In genomic region chr12:109424753-109425332, GRCm38 (mm10) we compare ENCODE assay signal across 9 mouse cellular contexts. TPM values are rescaled to one million over a fixed set of nuclear protein-coding genes. Genes with fewer than 3 reads are reported as not detected.
DNase-seq lines count a peak whose midpoint lies in the region; ATAC-seq and TF ChIP-seq lines count a peak whose summit lies in the region.
"Had no signal": no experiment of that assay in that cellular context is flagged by ENCODE, and none has a peak within 500 bp of the region (broad histone marks: within the 10 kb centered on the region; RNA-seq: fewer than 3 reads in every experiment).

No protein-coding gene starts in this region.

- no peak for TF ChIP-seq EP300 in ES-Bruce4 (IDR thresholded peaks at IDR 0.05; ENCODE audit: insufficient read depth, low read depth, low read length)

- peak; percentile 20; the same call in 1 of the 2 replicates for ATAC-seq in forebrain, embryonic 16.5 days
- peak; percentile 38; the same call in 1 of the 2 replicates for ATAC-seq in midbrain, embryonic 11.5 days (ENCODE audit: low FRiP score)
- ATAC-seq in erythroblast, adult 5-6 weeks (replicated peaks; ENCODE audit: low FRiP score, poor library complexity, severe bottlenecking) = no peak

- peak overlapping the region; percentile 10; the same call in 1 of the 2 replicates for H3K4me3 ChIP-seq in ES-Bruce4 (ENCODE audit: low read depth, low read length)
- H3K4me3 ChIP-seq in forebrain, embryonic 16.5 days (replicated peaks; ENCODE audit: low read length) = no peak overlapping the region
- no peak overlapping the region for H3K4me3 ChIP-seq in midbrain, embryonic 11.5 days (ENCODE audit: low read depth, low read length)
- H3K4me3 ChIP-seq in cerebellum, adult 2 months (replicated peaks; ENCODE audit: insufficient read depth, low read depth, low read length) = no peak overlapping the region

- H3K4me1 ChIP-seq in ES-Bruce4 (ENCODE audit: control insufficient read depth, insufficient read depth, low read length) = no peaks in the 10 kb centered on the region
- peaks cover 6% of the 10 kb centered on the region; the same call in 1 of the 2 replicates for H3K4me1 ChIP-seq in forebrain, embryonic 16.5 days (replicated peaks; ENCODE audit: control insufficient read depth, insufficient read depth, low read length)
- peaks cover 8% of the 10 kb centered on the region for H3K4me1 ChIP-seq in midbrain, embryonic 11.5 days (ENCODE audit: control insufficient read depth, insufficient read depth, low read length)
- no peaks in the 10 kb centered on the region for H3K4me1 ChIP-seq in cerebellum, adult 2 months (ENCODE audit: control insufficient read depth, insufficient read depth, low read length)

- H3K36me3 ChIP-seq in ES-Bruce4 (ENCODE audit: control insufficient read depth, insufficient read depth, low read length, poor library complexity, severe bottlenecking) = no peaks in the 10 kb centered on the region
- no peaks in the 10 kb centered on the region for H3K36me3 ChIP-seq in forebrain, embryonic 16.5 days (ENCODE audit: control insufficient read depth, insufficient read depth)
- no peaks in the 10 kb centered on the region for H3K36me3 ChIP-seq in midbrain, embryonic 11.5 days (ENCODE audit: control insufficient read depth, insufficient read depth, low read length)

- no peaks in the 10 kb centered on the region for H3K27me3 ChIP-seq in ES-Bruce4 (ENCODE audit: control insufficient read depth, insufficient read depth, low read length, poor library complexity, severe bottlenecking)
- H3K27me3 ChIP-seq in forebrain, embryonic 16.5 days (replicated peaks; ENCODE audit: control insufficient read depth, insufficient read depth, low read length) = no peaks in the 10 kb centered on the region
- no peaks in the 10 kb centered on the region; the same call in 1 of the 2 replicates for H3K27me3 ChIP-seq in midbrain, embryonic 11.5 days (ENCODE audit: control insufficient read depth, insufficient read depth, low read length)
- H3K27me3 ChIP-seq in cerebellum, adult 2 months (ENCODE audit: control insufficient read depth, insufficient read depth, low read length) = no peaks in the 10 kb centered on the region

- H3K27ac ChIP-seq in ES-Bruce4 (ENCODE audit: insufficient read depth, low read length) = no peak overlapping the region
- H3K27ac ChIP-seq in forebrain, embryonic 16.5 days (ENCODE audit: low read length) = no peak overlapping the region
- H3K27ac ChIP-seq in midbrain, embryonic 11.5 days (ENCODE audit: low read depth, low read length) = no peak overlapping the region
- no peak overlapping the region for H3K27ac ChIP-seq in cerebellum, adult 2 months (ENCODE audit: insufficient read depth, low read length)
- H3K27ac ChIP-seq: liver, embryonic 14.5 days had no signal

- TF ChIP-seq POLR2A in ES-Bruce4 (IDR thresholded peaks at IDR 0.05; ENCODE audit: insufficient read depth, low read length) = no peak
- TF ChIP-seq POLR2A in cerebellum, adult 2 months (IDR thresholded peaks at IDR 0.05; ENCODE audit: borderline replicate concordance, insufficient read depth, low read length) = no peak

- no peak overlapping the region for H3K9ac ChIP-seq in ES-Bruce4 (ENCODE audit: low read depth, poor library complexity, severe bottlenecking)
- H3K9ac ChIP-seq in forebrain, embryonic 16.5 days (replicated peaks; ENCODE audit: low read depth, low read length) = no peak overlapping the region
- 0 out of 2 replicates have a peak overlapping the region, but pooled peaks have one; percentile 12 for H3K9ac ChIP-seq in midbrain, embryonic 11.5 days (ENCODE audit: low read length)
- H3K9ac ChIP-seq: liver, embryonic 14.5 days had no signal

- no peaks in the 10 kb centered on the region for H3K9me3 ChIP-seq in ES-Bruce4 (replicated peaks; ENCODE audit: control insufficient read depth, insufficient read depth, low read length, poor library complexity, severe bottlenecking)
- H3K9me3 ChIP-seq in forebrain, embryonic 16.5 days (ENCODE audit: control insufficient read depth, low read length) = no peaks in the 10 kb centered on the region
- H3K9me3 ChIP-seq in midbrain, embryonic 11.5 days (ENCODE audit: control insufficient read depth, low read length) = no peaks in the 10 kb centered on the region

- H3K4me2 ChIP-seq in forebrain, embryonic 16.5 days (ENCODE audit: low read length) = no peak overlapping the region
- peak overlapping the region; percentile 11; the same call in 1 of the 2 replicates for H3K4me2 ChIP-seq in midbrain, embryonic 11.5 days

- 16% methylated on average over 20 of the region's 20 CpGs for WGBS in forebrain, embryonic 16.5 days
- whole genome bisulfite sequencing in midbrain, embryonic 11.5 days = 17% methylated on average over 19 of the region's 20 CpGs
- 13% methylated on average over 20 of the region's 20 CpGs for WGBS in cerebellum, adult 2 months

- TF ChIP-seq CTCF in ES-Bruce4 (IDR thresholded peaks at IDR 0.05; ENCODE audit: low read depth, low read length) = no peak
- TF ChIP-seq CTCF in cerebellum, adult 2 months (IDR thresholded peaks at IDR 0.05; ENCODE audit: borderline replicate concordance, insufficient read depth, low read depth, low read length) = no peak

- DNase-seq in embryo, embryonic 10 days (ENCODE audit: low spot score) = peak; percentile 67
- DNase-seq in embryo, embryonic 9.5 days (ENCODE audit: extremely low spot score) = no peak
- no peak for DNase-seq in midbrain, embryonic 11.5 days (ENCODE audit: low spot score, missing footprints)
- DNase-seq in cerebellum, adult 2 months = no peak
- no peak for DNase-seq in natural killer cell, adult 2 months (ENCODE audit: low spot score in 2 of 2)

RNA-seq across cellular contexts. Expression of gene Dlk1, which starts 27.8 kb away (rescaled TPM):
- 2.4 and 2.8 TPM in 2 replicates for polyA plus RNA-seq in ES-Bruce4 (2011; ENCODE audit: insufficient read depth, insufficient read length, low read depth, missing spikeins)
- 21.2 and 34.2 TPM in 2 replicates for polyA plus RNA-seq in forebrain, embryonic 16.5 days (2015; fragmentation: Nextera tagmentation; extraction: Ambion mirVana)
- 75.1 and 76.7 TPM in 2 replicates for polyA plus RNA-seq in midbrain, embryonic 11.5 days (2014; fragmentation: Nextera tagmentation; extraction: Ambion mirVana)
- 2.5 TPM in 1 of 2 replicates, not detected in the other for total RNA-seq in erythroblast, adult 5-6 weeks (2015; ENCODE audit: low replicate concordance)
- total RNA-seq in erythroblast, adult 5-6 weeks (2017; ENCODE audit: low replicate concordance) = not detected in 2 replicates
- polyA plus RNA-seq in cerebellum, adult 2 months (2012; rRNA removed) = 23.7 and 26.6 TPM in 2 replicates
